Mouse (Mus musculus): ENCODE data around the gene Fam71f1.

GRCm38 (mm10) chr6:29321586-29321985 is 2.6 kb downstream of the Fam71f1 start:
- TF ChIP-seq CTCF (IDR thresholded peaks at IDR 0.05; ENCODE audit: extremely low read depth, insufficient read depth, low read length) (no peak), POLR2A (IDR thresholded peaks at IDR 0.05; ENCODE audit: extremely low read depth, insufficient read depth, low read length) (no peak)

Measured in cortical plate, adult 2 months (tissue).